Mouse (Mus musculus): ENCODE measurements around the gene Mta3. TPM values are rescaled to one million over a fixed set of nuclear protein-coding genes. Genes with fewer than 3 reads are reported as not detected.
A peak's percentile ranks its signal among the peaks of the same experiment; 100 is the strongest.
"Not testable (repeated sequence)": the region's sequence is repeated elsewhere in the genome, so short reads cannot be mapped to it uniquely, and the experiment has no call there.

The Mta3 gene
- polyA plus RNA-seq, 1 experiment, result 12.9 TPM

DNA sequence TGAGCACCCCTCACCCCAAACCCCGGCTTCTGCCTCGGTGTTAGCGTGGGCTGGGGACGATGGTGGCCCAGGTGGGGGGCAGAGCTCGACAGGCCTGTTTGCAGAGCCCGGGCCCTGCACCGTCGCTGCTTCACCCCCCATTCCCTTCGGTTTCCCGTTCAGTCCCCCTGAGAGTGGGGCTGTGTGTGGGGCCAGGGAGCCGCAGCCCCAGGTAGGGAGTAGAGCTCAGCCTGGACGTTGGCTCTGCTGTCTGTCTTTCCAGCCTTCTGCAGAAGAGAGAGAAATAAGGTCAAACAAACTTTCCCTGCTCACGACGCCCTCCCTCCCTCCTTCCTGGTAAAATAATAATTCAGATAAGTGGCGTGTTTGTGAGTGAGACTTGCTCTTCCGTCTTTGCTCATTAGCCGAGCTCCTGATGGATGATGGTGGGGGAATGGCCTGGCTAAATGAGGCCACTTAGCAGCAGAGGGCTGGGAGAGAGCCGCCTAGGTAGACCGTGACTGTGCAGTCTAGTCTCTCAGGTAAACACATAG lies 697 bp downstream of the Mta3 start:
- peaks cover 30% of the 10 kb centered on the region for H3K36me3 ChIP-seq (ENCODE audit: control insufficient read depth)
- no peaks in the 10 kb centered on the region for H3K9me3 ChIP-seq (ENCODE audit: control insufficient read depth, low read length)
- peak overlapping the region; percentile 97 for H3K4me3 ChIP-seq (replicated peaks)
- TF ChIP-seq TAL1 (IDR thresholded peaks at IDR 0.05; ENCODE audit: low read length) (no peak), GATA1 (IDR thresholded peaks at IDR 0.05; ENCODE audit: low read length) (no peak)
- H3K4me1 ChIP-seq (ENCODE audit: control insufficient read depth), result peaks cover 57% of the 10 kb centered on the region
- no peaks in the 10 kb centered on the region for H3K27me3 ChIP-seq (ENCODE audit: control insufficient read depth)

DNA sequence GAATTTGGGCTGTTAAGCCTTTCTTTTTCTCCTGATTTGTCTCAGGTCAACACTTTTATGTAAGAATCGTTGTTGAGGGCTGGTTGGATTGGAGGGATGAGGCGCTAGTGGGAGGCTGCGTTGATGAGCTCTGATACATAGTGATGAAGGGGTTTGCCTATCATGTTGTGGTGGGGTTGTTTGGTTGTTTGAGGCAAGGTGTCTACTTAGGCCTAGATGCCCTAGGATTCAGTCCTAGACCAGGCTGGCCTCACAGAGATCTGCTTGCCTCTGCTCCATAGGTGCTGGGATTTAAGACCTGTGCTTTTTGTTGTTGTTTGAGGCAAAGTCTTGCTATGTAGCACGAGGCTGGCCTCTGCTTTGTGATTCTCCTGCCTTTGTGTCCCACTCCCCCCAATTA lies 1.4 kb downstream of the Mta3 start:
- H3K27me3 ChIP-seq (ENCODE audit: control insufficient read depth), result no peaks in the 10 kb centered on the region
- peaks cover 37% of the 10 kb centered on the region for H3K36me3 ChIP-seq (ENCODE audit: control insufficient read depth)
- H3K9me3 ChIP-seq (ENCODE audit: control insufficient read depth, low read length), result no peaks in the 10 kb centered on the region
- H3K4me1 ChIP-seq (ENCODE audit: control insufficient read depth), result peaks cover 55% of the 10 kb centered on the region
- TF ChIP-seq GATA1 (IDR thresholded peaks at IDR 0.05; ENCODE audit: low read length), result no peak
- TF ChIP-seq TAL1 (IDR thresholded peaks at IDR 0.05; ENCODE audit: low read length), result no peak
- H3K4me3 ChIP-seq (replicated peaks), result peak overlapping the region; percentile 97

DNA sequence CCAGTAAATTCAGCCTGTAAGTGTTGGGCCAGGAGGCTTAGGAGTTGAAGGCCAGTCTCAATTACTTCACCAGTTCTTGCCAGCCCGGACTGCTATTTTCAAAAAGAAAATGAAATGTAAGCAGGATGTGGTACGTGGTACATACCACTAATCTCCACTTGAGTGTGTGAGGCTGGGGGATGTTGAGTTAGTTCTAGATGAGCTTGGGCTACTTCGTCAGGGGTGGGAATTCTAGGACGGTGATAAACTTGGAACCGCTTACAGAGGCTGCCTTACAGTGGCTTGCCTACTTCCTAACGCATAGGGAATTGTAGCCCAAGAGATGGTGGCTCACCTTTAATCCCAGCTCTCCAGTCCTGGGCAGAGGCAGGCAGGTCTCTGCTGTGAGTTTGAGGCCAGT lies 1.9 kb downstream of the Mta3 start:
- Histone ChIP-seq H3K36me3 (ENCODE audit: control insufficient read depth) (peaks cover 42% of the 10 kb centered on the region), H3K4me1 (ENCODE audit: control insufficient read depth) (peaks cover 55% of the 10 kb centered on the region)

GRCm38 (mm10) chr17:83708256-83708655 lies 2.3 kb downstream of the Mta3 start:
- H3K9me3 ChIP-seq (ENCODE audit: control insufficient read depth, low read length), result no peaks in the 10 kb centered on the region
- H3K4me1 ChIP-seq (ENCODE audit: control insufficient read depth), result peaks cover 52% of the 10 kb centered on the region
- TF ChIP-seq TAL1 (IDR thresholded peaks at IDR 0.05; ENCODE audit: low read length), result no peak
- TF ChIP-seq GATA1 (IDR thresholded peaks at IDR 0.05; ENCODE audit: low read length), result no peak
- H3K36me3 ChIP-seq (ENCODE audit: control insufficient read depth), result peaks cover 46% of the 10 kb centered on the region
- H3K27me3 ChIP-seq (ENCODE audit: control insufficient read depth), result no peaks in the 10 kb centered on the region
- H3K4me3 ChIP-seq (replicated peaks), result peak overlapping the region; percentile 97

More for the DNA sequence above, 1.9 kb downstream of the Mta3 start:
- Histone ChIP-seq H3K9me3 (ENCODE audit: control insufficient read depth, low read length) (no peaks in the 10 kb centered on the region), H3K27me3 (ENCODE audit: control insufficient read depth) (no peaks in the 10 kb centered on the region), H3K4me3 (replicated peaks) (peak overlapping the region; percentile 97)
- TF ChIP-seq GATA1 (IDR thresholded peaks at IDR 0.05; ENCODE audit: low read length) (no peak), TAL1 (IDR thresholded peaks at IDR 0.05; ENCODE audit: low read length) (no peak)

GRCm38 (mm10) chr17:83708891-83709290 lies 2.9 kb downstream of the Mta3 start:
- no peak overlapping the region for H3K4me3 ChIP-seq (replicated peaks)
- no peaks in the 10 kb centered on the region for H3K9me3 ChIP-seq (ENCODE audit: control insufficient read depth, low read length)
- TF ChIP-seq TAL1 (IDR thresholded peaks at IDR 0.05; ENCODE audit: low read length), result no peak
- no peak for TF ChIP-seq GATA1 (IDR thresholded peaks at IDR 0.05; ENCODE audit: low read length)
- peaks cover 48% of the 10 kb centered on the region for H3K4me1 ChIP-seq (ENCODE audit: control insufficient read depth)
- peaks cover 49% of the 10 kb centered on the region for H3K36me3 ChIP-seq (ENCODE audit: control insufficient read depth)
- H3K27me3 ChIP-seq (ENCODE audit: control insufficient read depth), result no peaks in the 10 kb centered on the region

- not testable (repeated sequence) for H3K27me3 ChIP-seq (ENCODE audit: control insufficient read depth); H3K9me3 ChIP-seq (ENCODE audit: control insufficient read depth, low read length); H3K4me3 ChIP-seq (replicated peaks)
- peaks cover 55% of the 10 kb centered on the region for H3K36me3 ChIP-seq (ENCODE audit: control insufficient read depth)
- peaks cover 50% of the 10 kb centered on the region for H3K4me1 ChIP-seq (ENCODE audit: control insufficient read depth)
Observed at GRCm38 (mm10) chr17:83709517-83709916, 3.6 kb downstream of the Mta3 start.

GRCm38 (mm10) chr17:83710639-83711038 lies 4.7 kb downstream of the Mta3 start:
- H3K36me3 ChIP-seq (ENCODE audit: control insufficient read depth), result peaks cover 63% of the 10 kb centered on the region
- TF ChIP-seq GATA1 (IDR thresholded peaks at IDR 0.05; ENCODE audit: low read length) (no peak), TAL1 (IDR thresholded peaks at IDR 0.05; ENCODE audit: low read length) (no peak)
- peaks cover 39% of the 10 kb centered on the region for H3K4me1 ChIP-seq (ENCODE audit: control insufficient read depth)
- no peaks in the 10 kb centered on the region for H3K27me3 ChIP-seq (ENCODE audit: control insufficient read depth)
- no peak overlapping the region for H3K4me3 ChIP-seq (replicated peaks)
- H3K9me3 ChIP-seq (ENCODE audit: control insufficient read depth, low read length), result no peaks in the 10 kb centered on the region

- Histone ChIP-seq H3K36me3 (ENCODE audit: control insufficient read depth) (peaks cover 80% of the 10 kb centered on the region), H3K4me3 (replicated peaks) (no peak overlapping the region), H3K27me3 (ENCODE audit: control insufficient read depth) (no peaks in the 10 kb centered on the region), H3K4me1 (ENCODE audit: control insufficient read depth) (peaks cover 26% of the 10 kb centered on the region), H3K9me3 (ENCODE audit: control insufficient read depth, low read length) (peaks cover 4% of the 10 kb centered on the region; the same call in 1 of the 2 replicates)
- TF ChIP-seq GATA1 (IDR thresholded peaks at IDR 0.05; ENCODE audit: low read length) (no peak), TAL1 (IDR thresholded peaks at IDR 0.05; ENCODE audit: low read length) (no peak)
Observed at GRCm38 (mm10) chr17:83712341-83712740, 6.4 kb downstream of the Mta3 start.

DNA sequence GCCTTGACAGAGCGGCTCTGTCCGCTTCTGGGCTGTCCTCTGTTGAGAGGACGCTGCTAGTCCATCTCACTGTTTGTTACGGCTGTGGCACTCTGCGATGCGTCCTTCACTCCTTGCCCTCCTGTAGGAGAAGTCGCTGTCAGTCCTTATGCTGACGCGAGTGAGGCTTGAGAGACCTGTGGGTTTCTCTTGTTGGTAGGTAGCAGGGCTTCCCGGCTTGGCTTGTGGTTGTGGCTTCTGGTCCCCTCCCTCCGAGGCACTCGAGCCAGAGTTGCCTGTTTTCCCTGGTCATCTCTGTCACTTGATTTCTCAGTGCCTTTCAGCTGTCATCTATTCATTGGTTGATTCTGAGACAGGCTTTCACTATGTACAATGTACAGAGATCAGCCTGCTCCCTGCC lies 14.5 kb downstream of the Mta3 start:
- Histone ChIP-seq H3K27me3 (ENCODE audit: control insufficient read depth) (no peaks in the 10 kb centered on the region), H3K36me3 (ENCODE audit: control insufficient read depth) (peaks cover 76% of the 10 kb centered on the region), H3K4me3 (replicated peaks) (no peak overlapping the region), H3K9me3 (ENCODE audit: control insufficient read depth, low read length) (peaks cover 7% of the 10 kb centered on the region), H3K4me1 (ENCODE audit: control insufficient read depth) (peaks cover 36% of the 10 kb centered on the region)
- TF ChIP-seq GATA1 (IDR thresholded peaks at IDR 0.05; ENCODE audit: low read length), result no peak
- TF ChIP-seq TAL1 (IDR thresholded peaks at IDR 0.05; ENCODE audit: low read length), result no peak

- no peak for TF ChIP-seq TAL1 (IDR thresholded peaks at IDR 0.05; ENCODE audit: low read length)
- no peak for TF ChIP-seq GATA1 (IDR thresholded peaks at IDR 0.05; ENCODE audit: low read length)
- Histone ChIP-seq H3K4me1 (ENCODE audit: control insufficient read depth) (peaks cover 42% of the 10 kb centered on the region), H3K36me3 (ENCODE audit: control insufficient read depth) (peaks cover 76% of the 10 kb centered on the region), H3K27me3 (ENCODE audit: control insufficient read depth) (no peaks in the 10 kb centered on the region), H3K4me3 (replicated peaks) (no peak overlapping the region), H3K9me3 (ENCODE audit: control insufficient read depth, low read length) (peaks cover 4% of the 10 kb centered on the region)
Observed at GRCm38 (mm10) chr17:83721157-83721556, 15.2 kb downstream of the Mta3 start.
